Mouse (Mus musculus) heart, adult 8-10 months (tissue): ENCODE results near the gene Sema3f. TPM values are rescaled to one million over a fixed set of nuclear protein-coding genes. Genes with fewer than 3 reads are reported as not detected.

Source experiments
- DNase-seq: peaks from one replicate; pipeline ENCODE4 v3.0.0; 2022; ENCODE audit warnings: low spot score
- total RNA-seq, 4 experiments: library from RNA; stranded (reverse); gene quantifications; 2 replicates each; pipeline ENCODE4 v1.2.4; 2022

The Sema3f gene
- total RNA-seq, 4 experiments from 2014 or later, result 11.9 to 16.5 (median 14.3) TPM

- DNase-seq, result no peak
Measured at GRCm38 (mm10) chr9:107692785-107693184, 17.5 kb downstream of the Sema3f start.

DNA sequence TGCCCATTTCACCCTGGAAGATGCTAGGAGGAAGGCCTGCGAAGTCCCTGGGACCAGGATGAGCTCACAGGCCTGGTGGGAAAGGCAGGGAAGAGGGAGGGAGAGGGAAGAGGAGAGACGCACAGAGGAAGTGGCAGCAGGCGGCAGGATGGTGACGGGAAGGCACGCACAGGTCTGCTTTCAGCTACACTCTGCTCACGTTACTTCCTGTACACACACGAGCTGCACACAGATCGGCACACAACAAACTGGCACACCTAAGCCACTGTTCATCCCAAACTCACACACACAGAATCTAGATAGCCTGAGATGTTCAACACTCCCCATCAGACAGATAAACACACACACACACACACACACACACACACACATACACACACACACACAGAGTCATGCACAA, 19.9 kb downstream of the Sema3f start:
- DNase-seq, result no peak

DNA sequence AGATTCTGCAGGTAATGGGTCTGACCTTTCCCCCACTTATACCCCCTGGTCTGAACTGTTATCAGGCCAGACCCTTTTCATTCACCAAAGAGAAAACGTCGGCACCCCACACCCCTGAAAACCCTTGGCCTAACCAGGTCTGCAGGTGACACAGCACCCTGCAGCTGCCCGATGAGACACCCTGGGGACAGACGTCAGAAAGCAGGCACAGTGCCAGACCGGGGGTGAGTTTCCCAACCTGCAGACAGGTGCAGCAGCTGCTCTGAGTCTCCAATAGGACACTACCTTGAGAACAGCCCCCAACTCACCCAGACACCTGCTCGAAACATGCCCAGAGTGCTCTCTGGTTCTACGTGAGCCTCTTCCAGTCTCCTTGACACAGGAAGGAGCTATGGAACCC, 21.3 kb downstream of the Sema3f start:
- DNase-seq, result no peak

DNA sequence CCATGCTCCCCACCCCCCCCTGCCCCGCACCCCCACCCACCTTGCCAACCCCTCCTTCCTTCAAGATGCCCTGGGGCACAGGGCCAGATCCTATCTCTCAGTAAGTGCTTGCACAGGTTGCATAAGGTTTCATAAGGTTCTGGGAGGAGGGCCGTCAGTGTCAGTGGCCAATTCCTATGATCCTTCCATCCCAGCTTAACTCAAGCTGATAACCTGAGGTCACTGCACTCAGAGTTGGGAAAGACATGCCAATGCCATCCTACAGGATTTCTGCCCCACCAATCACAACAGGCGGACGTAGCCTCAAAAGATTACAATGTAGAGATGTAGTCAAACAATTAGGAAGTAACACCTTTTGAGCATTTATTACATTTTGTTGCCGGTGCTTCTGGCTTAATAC, 21.9 kb downstream of the Sema3f start:
- no peak for DNase-seq

GRCm38 (mm10) chr9:107685231-107685981, 24.9 kb downstream of the Sema3f start:
- DNase-seq, result no peak

GRCm38 (mm10) chr9:107682405-107682804, 27.9 kb downstream of the Sema3f start:
- DNase-seq, result no peak

DNA sequence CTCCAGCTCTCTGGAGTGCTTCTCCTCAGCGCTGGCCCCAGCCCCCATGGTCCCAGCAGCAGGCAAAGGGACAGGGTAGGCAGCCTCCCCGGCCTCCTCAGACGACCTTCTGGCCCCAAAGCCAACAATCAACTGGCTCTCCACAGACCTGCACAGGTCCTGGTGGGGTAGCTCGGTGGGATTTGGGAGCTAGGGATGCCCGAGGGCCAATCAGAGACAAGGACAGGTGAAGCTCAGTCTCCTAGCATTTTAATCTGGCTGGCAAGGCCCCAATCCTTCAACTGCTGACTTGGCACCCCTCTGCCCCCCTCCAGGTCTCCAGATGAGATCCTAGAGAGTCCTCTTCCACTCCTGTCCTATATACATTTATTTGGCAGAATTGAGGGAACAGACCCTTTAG, 30.8 kb downstream of the Sema3f start, which contains the start of gene Gnat1:
Gnat1 (minus strand) TSS at position 212 of the 400 bp plus-strand sequence.
- DNase-seq, result no peak

DNA sequence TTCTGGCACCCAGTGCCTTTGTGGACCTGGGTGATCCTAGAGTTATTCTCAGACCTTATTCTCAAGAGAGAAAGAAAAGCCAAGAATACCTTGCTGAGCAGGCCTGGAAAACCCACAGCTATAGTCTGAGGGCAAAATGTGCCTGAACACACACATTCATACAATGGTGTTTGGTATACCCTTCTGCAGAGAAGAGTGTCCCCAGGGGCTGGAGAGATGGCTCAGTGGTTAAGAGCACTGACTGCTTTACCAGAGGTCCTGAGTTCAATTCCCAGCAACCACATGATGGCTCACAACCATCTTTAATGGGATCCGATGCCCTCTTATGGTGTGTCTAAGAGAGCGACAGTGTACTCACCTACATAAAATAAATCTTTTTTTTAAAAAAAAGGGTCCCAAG, 31.4 kb downstream of the Sema3f start:
- no peak for DNase-seq

GRCm38 (mm10) chr9:107677819-107678526, 32.3 kb downstream of the Sema3f start:
- peak; percentile 83 for DNase-seq

DNA sequence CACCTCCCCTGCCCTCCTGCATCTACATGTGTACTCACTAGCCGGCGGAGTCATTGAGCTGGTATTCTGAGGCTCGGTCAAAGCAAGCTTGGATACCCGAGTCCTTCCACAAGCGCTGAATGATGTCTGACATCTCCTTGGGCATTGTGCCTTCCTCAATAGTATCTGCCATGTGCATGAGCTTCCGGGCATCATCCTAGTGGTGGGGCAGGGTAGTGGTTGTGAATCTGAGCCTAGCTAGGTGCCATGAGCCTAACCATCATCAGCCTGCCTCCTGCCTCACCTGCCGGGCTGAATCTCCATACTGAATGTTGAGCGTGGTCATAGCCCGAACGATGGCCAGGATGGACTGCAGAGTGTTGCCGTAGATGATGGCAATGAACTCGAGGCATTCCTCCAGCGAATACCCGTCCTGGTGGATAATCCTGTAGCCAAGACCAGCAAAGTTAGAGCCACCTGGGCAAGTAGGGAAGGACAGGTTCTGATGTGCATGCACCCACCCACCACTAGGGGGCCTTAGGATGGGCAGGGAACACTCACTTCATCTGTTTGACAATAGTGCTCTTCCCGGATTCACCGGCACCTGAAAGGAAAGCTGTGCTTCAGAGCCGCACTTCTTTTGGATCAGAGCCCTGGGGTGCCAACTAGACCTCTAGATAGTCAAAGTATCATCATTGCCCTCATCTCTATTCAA, 33.0 kb downstream of the Sema3f start:
- DNase-seq, result no peak

GRCm38 (mm10) chr9:107676302-107676701, 34.0 kb downstream of the Sema3f start:
- DNase-seq, result no peak

DNA sequence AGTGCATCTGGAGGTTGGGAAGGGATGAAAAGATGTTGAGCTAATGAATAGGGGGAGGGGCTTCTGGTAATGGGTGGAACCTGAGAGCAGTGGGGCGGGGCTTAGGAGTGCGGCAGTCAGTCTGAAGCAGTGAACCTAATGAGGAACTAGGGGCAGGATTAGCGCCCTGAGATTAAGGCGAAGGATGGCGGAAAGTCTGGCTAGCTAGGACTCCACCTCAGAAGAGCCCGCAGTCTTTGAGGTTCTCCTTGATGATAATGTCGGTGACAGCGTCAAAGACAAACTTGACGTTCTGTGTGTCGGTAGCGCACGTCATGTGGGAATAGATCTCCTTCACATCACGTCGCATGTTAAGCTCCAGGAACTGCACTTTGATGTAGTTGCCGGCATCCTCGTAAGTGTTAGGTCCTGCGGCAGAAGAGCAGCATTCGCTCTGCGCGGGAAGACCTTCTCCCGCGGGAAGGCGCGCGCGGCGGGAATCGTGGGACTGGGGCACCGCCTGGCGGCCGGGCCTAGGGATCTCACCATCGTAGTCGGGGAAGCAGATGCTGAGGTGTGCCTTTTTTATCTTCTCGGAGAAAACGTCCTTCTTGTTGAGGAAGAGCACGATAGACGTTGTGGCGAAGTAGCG, 34.5 kb downstream of the Sema3f start:
- peak; percentile 65 for DNase-seq

- DNase-seq, result no peak
Measured at GRCm38 (mm10) chr9:107674609-107675429, 35.5 kb downstream of the Sema3f start.

GRCm38 (mm10) chr9:107670259-107670658, 40.0 kb downstream of the Sema3f start:
- peak; percentile 63 for DNase-seq

DNA sequence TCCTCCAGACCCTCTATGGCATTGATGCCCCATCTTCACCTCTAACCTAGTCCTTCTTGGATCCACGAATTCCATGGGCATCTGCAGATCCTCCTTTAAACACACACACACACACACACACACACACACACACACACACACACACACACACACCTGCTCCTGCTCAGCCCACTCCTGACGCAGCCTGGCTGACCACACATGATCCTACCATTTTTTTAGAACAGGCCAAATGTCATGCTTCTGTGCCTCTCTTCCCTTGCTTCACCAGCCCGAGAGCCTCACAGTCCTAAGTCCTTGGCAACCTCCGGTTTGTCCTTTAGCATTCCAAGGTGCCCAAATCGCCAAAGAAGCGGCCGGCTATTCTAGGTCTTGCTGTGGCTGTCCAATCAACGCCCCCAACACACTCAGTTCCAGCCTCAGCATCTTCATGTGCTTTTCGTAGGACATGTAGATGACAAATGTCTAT, 40.8 kb downstream of the Sema3f start, which contains the start of gene Slc38a3:
Slc38a3 (minus strand) TSS at position 51 of the 466 bp plus-strand sequence.
- DNase-seq, result no peak

DNA sequence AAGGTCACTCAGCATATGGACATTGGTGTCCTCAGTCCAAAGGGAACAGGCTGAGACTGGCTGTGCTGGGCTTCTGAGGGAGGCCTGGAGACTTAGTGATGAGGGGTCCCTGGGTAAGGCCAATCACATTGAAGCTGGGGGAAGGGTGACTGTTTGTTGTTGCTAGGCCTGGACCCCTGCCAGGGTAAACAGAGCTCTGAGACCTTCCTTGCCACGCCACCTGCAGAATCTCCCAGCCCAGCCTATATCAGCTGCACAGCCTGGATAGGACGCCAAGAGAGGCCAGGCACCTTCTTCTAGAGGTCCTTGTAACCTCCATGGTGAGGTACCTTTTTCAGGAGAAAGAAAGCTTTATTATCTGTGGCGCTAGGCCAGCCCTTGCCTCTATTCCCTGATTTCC, 41.4 kb downstream of the Sema3f start:
- DNase-seq, result no peak

GRCm38 (mm10) chr9:107668011-107668410, 42.3 kb downstream of the Sema3f start:
- DNase-seq, result no peak

- peak; percentile 52 for DNase-seq
Measured at GRCm38 (mm10) chr9:107667219-107667618, 43.1 kb downstream of the Sema3f start.

- no peak for DNase-seq
Measured at GRCm38 (mm10) chr9:107666751-107667205, 43.5 kb downstream of the Sema3f start.

DNA sequence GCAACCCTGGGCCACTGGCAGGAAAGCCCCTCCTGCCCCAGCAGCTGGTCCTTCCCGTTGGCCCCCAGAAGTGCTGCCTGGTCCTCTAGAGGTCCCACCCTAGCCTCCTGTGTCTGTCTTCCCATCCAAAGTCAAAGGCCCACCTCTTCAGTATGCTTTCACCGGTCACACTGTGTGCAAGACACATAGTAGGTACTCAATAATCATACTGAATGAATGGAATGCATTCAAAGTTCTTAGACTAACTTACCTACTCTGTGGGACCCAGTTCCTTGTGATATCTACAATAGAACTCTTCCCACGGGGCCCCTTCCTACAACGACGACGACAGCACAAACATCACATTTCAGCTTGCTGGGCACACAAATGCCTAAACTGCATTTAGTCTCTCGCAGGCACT, 45.0 kb downstream of the Sema3f start:
- DNase-seq, result no peak

DNA sequence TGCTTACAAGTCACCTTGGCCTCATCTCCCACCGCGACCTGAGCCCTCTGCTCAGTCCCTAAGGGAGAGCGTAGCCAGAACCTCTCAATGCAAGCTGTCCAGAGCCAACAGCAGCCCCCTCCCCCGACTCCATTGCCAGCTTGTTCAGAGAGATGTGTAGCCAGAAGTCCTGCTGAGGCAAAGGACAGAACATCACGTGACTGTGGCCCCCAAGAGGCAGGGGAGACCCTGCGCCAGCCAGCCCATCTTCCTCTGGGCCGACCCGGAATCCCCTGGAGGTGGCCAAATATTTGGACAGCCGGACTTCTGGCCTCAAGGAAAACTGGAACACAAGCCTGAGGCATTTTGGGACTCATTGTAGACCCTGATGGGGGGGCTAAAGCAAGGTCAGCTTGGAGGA, 46.8 kb downstream of the Sema3f start:
- no peak for DNase-seq
